Mouse (Mus musculus): ENCODE data around the gene Ap3b1.

The Ap3b1 gene

GRCm38 (mm10) chr13:94392282-94392681 lies 33.5 kb downstream of the Ap3b1 start:
- no peak for DNase-seq (ENCODE audit: low read depth, low spot score)
- H3K36me3 ChIP-seq (ENCODE audit: control insufficient read depth, insufficient read depth, low read length, poor library complexity, severe bottlenecking), result peaks cover 7% of the 10 kb centered on the region
- H3K27me3 ChIP-seq (ENCODE audit: control insufficient read depth, insufficient read depth, low read length, poor library complexity, severe bottlenecking), result no peaks in the 10 kb centered on the region

GRCm38 (mm10) chr13:94394486-94394885 lies 35.7 kb downstream of the Ap3b1 start:
- DNase-seq (ENCODE audit: low read depth, low spot score), result no peak
- Histone ChIP-seq H3K27me3 (ENCODE audit: control insufficient read depth, insufficient read depth, low read length, poor library complexity, severe bottlenecking) (no peaks in the 10 kb centered on the region), H3K36me3 (ENCODE audit: control insufficient read depth, insufficient read depth, low read length, poor library complexity, severe bottlenecking) (peaks cover 7% of the 10 kb centered on the region)

GRCm38 (mm10) chr13:94395763-94396162 lies 37.0 kb downstream of the Ap3b1 start:
- no peak for DNase-seq (ENCODE audit: low read depth, low spot score)
- Histone ChIP-seq H3K36me3 (ENCODE audit: control insufficient read depth, insufficient read depth, low read length, poor library complexity, severe bottlenecking) (peaks cover 7% of the 10 kb centered on the region), H3K27me3 (ENCODE audit: control insufficient read depth, insufficient read depth, low read length, poor library complexity, severe bottlenecking) (no peaks in the 10 kb centered on the region)

- H3K36me3 ChIP-seq (ENCODE audit: control insufficient read depth, insufficient read depth, low read length, poor library complexity, severe bottlenecking), result peaks cover 7% of the 10 kb centered on the region
- H3K27me3 ChIP-seq (ENCODE audit: control insufficient read depth, insufficient read depth, low read length, poor library complexity, severe bottlenecking), result no peaks in the 10 kb centered on the region
- DNase-seq (ENCODE audit: low read depth, low spot score), result no peak
Observed at GRCm38 (mm10) chr13:94396392-94396920, 37.7 kb downstream of the Ap3b1 start.

- no peaks in the 10 kb centered on the region for H3K27me3 ChIP-seq (ENCODE audit: control insufficient read depth, insufficient read depth, low read length, poor library complexity, severe bottlenecking)
- H3K36me3 ChIP-seq (ENCODE audit: control insufficient read depth, insufficient read depth, low read length, poor library complexity, severe bottlenecking), result peaks cover 7% of the 10 kb centered on the region
- no peak for DNase-seq (ENCODE audit: low read depth, low spot score)
Observed at GRCm38 (mm10) chr13:94398568-94399374, 40.0 kb downstream of the Ap3b1 start.

- DNase-seq (ENCODE audit: low read depth, low spot score), result peak; percentile 14
- peaks cover 3% of the 10 kb centered on the region for H3K36me3 ChIP-seq (ENCODE audit: control insufficient read depth, insufficient read depth, low read length, poor library complexity, severe bottlenecking)
Observed at GRCm38 (mm10) chr13:94400465-94400864, 41.7 kb downstream of the Ap3b1 start.

GRCm38 (mm10) chr13:94423600-94423999 lies 64.8 kb downstream of the Ap3b1 start:
- Histone ChIP-seq H3K27me3 (ENCODE audit: control insufficient read depth, insufficient read depth, low read length, poor library complexity, severe bottlenecking) (no peaks in the 10 kb centered on the region), H3K36me3 (ENCODE audit: control insufficient read depth, insufficient read depth, low read length, poor library complexity, severe bottlenecking) (peaks cover 2% of the 10 kb centered on the region; the same call in 1 of the 2 replicates)
- DNase-seq (ENCODE audit: low read depth, low spot score), result no peak

More at GRCm38 (mm10) chr13:94400465-94400864, 41.7 kb downstream of the Ap3b1 start:
- no peaks in the 10 kb centered on the region for H3K27me3 ChIP-seq (ENCODE audit: control insufficient read depth, insufficient read depth, low read length, poor library complexity, severe bottlenecking)

- DNase-seq (ENCODE audit: low read depth, low spot score), result peak; percentile 28
Observed at GRCm38 (mm10) chr13:94429567-94429966, 70.8 kb downstream of the Ap3b1 start.

GRCm38 (mm10) chr13:94439386-94439785 lies 80.6 kb downstream of the Ap3b1 start:
- Histone ChIP-seq H3K36me3 (ENCODE audit: control insufficient read depth, insufficient read depth, low read length, poor library complexity, severe bottlenecking) (peaks cover 1% of the 10 kb centered on the region), H3K27me3 (ENCODE audit: control insufficient read depth, insufficient read depth, low read length, poor library complexity, severe bottlenecking) (no peaks in the 10 kb centered on the region)
- DNase-seq (ENCODE audit: low read depth, low spot score), result no peak

More at GRCm38 (mm10) chr13:94429567-94429966, 70.8 kb downstream of the Ap3b1 start:
- Histone ChIP-seq H3K36me3 (ENCODE audit: control insufficient read depth, insufficient read depth, low read length, poor library complexity, severe bottlenecking) (no peaks in the 10 kb centered on the region), H3K27me3 (ENCODE audit: control insufficient read depth, insufficient read depth, low read length, poor library complexity, severe bottlenecking) (no peaks in the 10 kb centered on the region)

GRCm38 (mm10) chr13:94441199-94441598 lies 82.4 kb downstream of the Ap3b1 start:
- H3K27me3 ChIP-seq (ENCODE audit: control insufficient read depth, insufficient read depth, low read length, poor library complexity, severe bottlenecking), result no peaks in the 10 kb centered on the region
- peaks cover 1% of the 10 kb centered on the region for H3K36me3 ChIP-seq (ENCODE audit: control insufficient read depth, insufficient read depth, low read length, poor library complexity, severe bottlenecking)
- DNase-seq (ENCODE audit: low read depth, low spot score), result no peak

- Histone ChIP-seq H3K36me3 (ENCODE audit: control insufficient read depth, insufficient read depth, low read length, poor library complexity, severe bottlenecking) (peaks cover 4% of the 10 kb centered on the region), H3K27me3 (ENCODE audit: control insufficient read depth, insufficient read depth, low read length, poor library complexity, severe bottlenecking) (no peaks in the 10 kb centered on the region)
- no peak for DNase-seq (ENCODE audit: low read depth, low spot score)
Observed at GRCm38 (mm10) chr13:94443411-94443810, 84.7 kb downstream of the Ap3b1 start.

GRCm38 (mm10) chr13:94445103-94445502 lies 86.3 kb downstream of the Ap3b1 start:
- no peak for DNase-seq (ENCODE audit: low read depth, low spot score)
- Histone ChIP-seq H3K27me3 (ENCODE audit: control insufficient read depth, insufficient read depth, low read length, poor library complexity, severe bottlenecking) (no peaks in the 10 kb centered on the region), H3K36me3 (ENCODE audit: control insufficient read depth, insufficient read depth, low read length, poor library complexity, severe bottlenecking) (peaks cover 4% of the 10 kb centered on the region)

- Histone ChIP-seq H3K27me3 (ENCODE audit: control insufficient read depth, insufficient read depth, low read length, poor library complexity, severe bottlenecking) (no peaks in the 10 kb centered on the region), H3K36me3 (ENCODE audit: control insufficient read depth, insufficient read depth, low read length, poor library complexity, severe bottlenecking) (peaks cover 6% of the 10 kb centered on the region)
- DNase-seq (ENCODE audit: low read depth, low spot score), result no peak
Observed at GRCm38 (mm10) chr13:94447003-94447402, 88.2 kb downstream of the Ap3b1 start.

GRCm38 (mm10) chr13:94449593-94449992 lies 90.8 kb downstream of the Ap3b1 start:
- no peak for DNase-seq (ENCODE audit: low read depth, low spot score)
- peaks cover 6% of the 10 kb centered on the region for H3K36me3 ChIP-seq (ENCODE audit: control insufficient read depth, insufficient read depth, low read length, poor library complexity, severe bottlenecking)
- H3K27me3 ChIP-seq (ENCODE audit: control insufficient read depth, insufficient read depth, low read length, poor library complexity, severe bottlenecking), result no peaks in the 10 kb centered on the region

- Histone ChIP-seq H3K27me3 (ENCODE audit: control insufficient read depth, insufficient read depth, low read length, poor library complexity, severe bottlenecking) (no peaks in the 10 kb centered on the region), H3K36me3 (ENCODE audit: control insufficient read depth, insufficient read depth, low read length, poor library complexity, severe bottlenecking) (peaks cover 9% of the 10 kb centered on the region)
- DNase-seq (ENCODE audit: low read depth, low spot score), result peak; percentile 28
Observed at GRCm38 (mm10) chr13:94451229-94451628, 92.5 kb downstream of the Ap3b1 start.

Measured in splenic B cell, adult 2 months (primary cell).